Mouse (Mus musculus): ENCODE data around the gene Fmnl3. TPM values are rescaled to one million over a fixed set of nuclear protein-coding genes. Genes with fewer than 3 reads are reported as not detected.

Gene Fmnl3
- total RNA-seq, 2 experiments from 2014 or later, result 0.61 to 0.70 TPM

DNA sequence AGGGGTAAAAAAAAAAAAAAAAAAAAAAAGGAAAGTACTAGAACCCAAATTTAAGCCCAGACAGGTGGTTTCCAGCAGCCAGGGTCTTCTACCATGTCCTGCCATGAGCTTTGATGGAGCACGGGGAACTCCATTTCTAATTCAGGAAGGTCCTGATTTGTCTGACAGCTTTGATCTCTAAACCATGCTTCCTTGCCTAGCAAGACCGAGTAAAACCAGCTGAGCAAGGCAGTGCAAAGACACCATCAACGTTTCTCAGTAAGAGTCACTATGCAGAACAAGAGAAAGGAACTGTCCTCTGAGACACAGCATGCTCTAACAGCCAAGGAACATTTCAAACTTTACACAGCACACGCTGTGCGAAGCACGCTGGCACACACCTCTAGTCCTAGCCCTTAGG lies 18.7 kb downstream of the Fmnl3 start:
- ATAC-seq (replicated peaks; ENCODE audit: low FRiP score, low TSS enrichment, poor library complexity, severe bottlenecking), result no peak

DNA sequence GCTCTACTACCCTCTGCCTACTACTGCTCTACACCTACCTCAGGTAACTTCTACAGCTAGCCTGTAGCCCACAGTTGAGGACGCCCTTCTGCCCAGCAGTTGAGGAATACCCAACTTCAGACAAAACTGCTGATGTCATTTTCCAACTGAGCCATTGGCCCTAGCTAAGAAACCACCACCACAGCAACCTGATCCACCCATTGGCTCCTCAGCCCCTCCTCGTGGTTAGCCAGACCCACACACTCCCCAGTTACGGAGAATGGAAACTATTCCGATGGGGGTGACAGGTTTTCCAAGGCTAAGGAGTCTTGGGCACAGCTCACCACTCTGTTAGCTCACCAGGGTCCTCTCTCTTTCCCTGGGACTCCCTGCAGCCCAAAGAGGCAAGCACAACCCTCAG lies 25.3 kb downstream of the Fmnl3 start:
- ATAC-seq (replicated peaks; ENCODE audit: low FRiP score, low TSS enrichment, poor library complexity, severe bottlenecking), result no peak

DNA sequence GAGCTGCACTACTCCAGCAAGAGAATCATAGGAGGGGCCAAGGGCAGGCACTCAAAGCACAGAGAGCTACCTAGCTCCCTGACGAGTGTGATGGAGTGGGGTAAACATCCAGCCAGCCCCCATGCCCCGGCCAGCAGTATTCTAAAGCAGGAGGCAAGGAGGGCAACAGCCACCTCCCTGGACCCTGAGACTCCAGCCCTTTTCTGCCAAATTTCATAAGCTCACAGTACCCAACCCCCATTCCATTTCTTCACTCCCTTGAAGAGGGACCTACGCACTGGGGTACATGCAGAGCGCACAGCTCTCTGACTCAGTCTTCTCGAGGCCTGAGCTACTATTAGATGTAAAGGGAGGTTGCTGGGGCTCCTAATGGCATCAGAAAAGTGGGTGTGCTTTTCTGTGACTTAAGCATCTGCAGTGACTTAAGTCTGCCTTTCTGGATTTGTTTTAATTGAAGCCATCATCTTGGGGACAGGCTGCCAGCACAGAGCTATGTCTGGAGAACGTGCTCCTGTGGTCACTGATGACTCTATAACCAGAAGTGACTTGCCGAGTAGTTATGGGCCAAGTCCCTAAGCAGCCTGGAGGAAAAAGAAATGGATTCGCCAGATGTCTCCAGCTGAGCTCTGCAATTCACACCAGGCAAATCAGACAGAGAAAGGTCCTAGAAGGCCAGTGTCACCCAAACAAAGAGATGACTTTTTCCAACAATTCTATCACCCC lies 26.0 kb downstream of the Fmnl3 start:
- ATAC-seq (replicated peaks; ENCODE audit: low FRiP score, low TSS enrichment, poor library complexity, severe bottlenecking), result no peak

DNA sequence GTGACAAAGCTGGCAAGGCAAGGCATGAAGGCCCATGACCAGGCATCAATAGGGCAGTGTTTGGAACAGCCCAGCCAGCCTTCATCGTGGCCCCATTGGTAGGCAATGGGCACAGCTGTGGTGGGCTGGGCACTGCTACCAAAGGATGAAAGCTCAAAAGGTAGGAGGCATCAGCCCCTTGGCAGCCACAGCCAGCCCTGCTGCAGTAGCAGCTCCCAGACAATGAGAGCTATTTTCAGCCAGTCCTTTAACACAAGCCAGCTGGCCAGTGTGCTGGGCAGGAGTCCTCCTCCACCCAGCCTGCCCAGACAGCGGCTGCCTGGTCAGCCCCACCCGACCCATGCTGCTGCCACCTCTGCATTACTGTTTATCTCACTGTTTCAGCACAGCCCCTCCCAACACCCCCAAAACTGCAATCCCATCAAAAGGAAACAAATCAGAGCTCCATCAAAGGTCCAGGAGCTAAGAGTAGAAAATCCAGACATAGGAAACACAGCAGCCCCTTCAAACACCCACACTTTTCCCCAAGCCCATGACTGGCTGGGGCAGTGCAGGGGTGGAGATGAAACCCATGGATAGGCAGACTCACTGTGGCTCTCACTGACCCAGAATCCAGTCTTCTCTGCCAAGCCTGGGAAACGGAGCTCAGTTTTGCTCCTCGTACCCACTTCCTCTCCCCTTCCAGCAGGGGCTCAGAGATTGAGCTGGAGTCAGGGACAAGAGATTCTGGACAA lies 26.7 kb downstream of the Fmnl3 start:
- ATAC-seq (replicated peaks; ENCODE audit: low FRiP score, low TSS enrichment, poor library complexity, severe bottlenecking), result no peak

DNA sequence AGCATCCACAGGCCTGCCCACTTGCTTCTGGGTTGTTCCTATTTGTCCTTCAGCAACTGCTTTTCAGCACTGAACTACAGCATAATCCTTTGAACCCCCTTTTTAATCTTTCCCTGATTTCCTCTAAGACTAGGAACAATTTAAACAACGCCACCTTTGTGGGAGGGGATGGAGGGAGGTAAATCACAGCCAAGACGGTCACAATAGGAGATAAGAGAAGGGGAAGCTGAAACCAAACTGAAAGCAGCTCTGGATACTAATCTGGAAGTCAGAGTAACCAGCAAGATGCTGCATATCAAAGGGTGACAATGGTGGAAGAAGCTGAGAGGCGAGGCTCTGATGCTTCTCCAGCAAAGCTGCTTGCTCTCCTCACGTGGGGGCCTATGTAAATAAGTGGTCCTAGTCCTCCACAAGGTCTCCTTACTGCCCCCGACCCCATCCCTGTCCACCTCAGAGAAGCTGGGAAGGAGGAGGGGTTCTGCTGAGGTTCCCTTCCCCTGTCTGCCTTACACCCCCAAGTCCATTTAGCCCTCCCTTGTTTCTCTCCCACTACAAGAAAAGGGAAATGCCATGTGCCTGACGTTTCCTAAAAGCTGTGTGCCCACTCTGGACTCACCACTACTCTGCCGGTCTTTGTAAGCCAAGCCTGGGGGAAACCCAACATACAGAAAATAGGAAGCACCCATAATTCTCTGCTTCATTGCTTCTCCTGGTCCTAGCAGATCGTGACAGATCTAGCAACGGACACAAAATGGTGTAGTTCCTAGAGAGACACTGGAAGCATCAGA lies 27.9 kb downstream of the Fmnl3 start:
- no peak for ATAC-seq (replicated peaks; ENCODE audit: low FRiP score, low TSS enrichment, poor library complexity, severe bottlenecking)

DNA sequence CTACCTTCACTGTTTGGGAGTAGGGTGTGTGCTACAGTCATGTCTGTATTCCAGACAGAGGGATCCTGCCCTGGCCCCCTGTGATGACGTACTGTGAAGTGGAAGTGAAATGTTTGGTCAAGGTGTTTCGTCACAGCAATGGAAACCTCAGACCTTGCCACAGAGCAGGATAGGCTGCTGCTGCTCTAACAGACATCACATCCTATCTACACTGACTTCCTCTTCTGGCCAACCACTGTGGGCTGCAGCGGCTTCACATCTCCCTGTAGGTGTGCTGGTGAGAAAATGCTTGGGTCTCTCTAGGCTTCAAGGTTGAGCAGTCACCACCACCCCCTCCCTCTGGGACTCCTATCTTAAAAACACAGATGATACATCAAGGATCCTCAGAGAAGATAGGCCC lies 29.2 kb downstream of the Fmnl3 start:
- ATAC-seq (replicated peaks; ENCODE audit: low FRiP score, low TSS enrichment, poor library complexity, severe bottlenecking), result peak; percentile 56; the same call in 1 of the 2 replicates

DNA sequence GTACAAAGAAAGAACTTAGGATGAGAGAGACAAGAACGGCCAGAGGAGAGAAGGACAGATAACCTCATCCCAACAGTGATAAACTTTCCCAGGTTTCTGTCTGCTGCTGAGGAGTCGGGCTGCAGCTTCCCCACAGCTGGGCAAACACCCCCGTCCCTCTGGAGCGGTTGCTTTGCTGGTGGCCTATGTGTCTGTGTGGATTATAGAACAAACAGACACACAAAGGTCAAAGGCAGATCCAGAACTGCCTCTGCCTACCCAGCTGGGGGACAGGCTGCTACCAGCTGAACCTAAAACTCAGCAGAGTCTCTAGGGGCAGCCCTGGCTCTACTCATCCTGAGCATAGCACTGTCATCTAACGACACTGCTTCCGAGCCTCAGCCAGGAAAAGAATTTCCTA lies 30.6 kb downstream of the Fmnl3 start:
- no peak for ATAC-seq (replicated peaks; ENCODE audit: low FRiP score, low TSS enrichment, poor library complexity, severe bottlenecking)

DNA sequence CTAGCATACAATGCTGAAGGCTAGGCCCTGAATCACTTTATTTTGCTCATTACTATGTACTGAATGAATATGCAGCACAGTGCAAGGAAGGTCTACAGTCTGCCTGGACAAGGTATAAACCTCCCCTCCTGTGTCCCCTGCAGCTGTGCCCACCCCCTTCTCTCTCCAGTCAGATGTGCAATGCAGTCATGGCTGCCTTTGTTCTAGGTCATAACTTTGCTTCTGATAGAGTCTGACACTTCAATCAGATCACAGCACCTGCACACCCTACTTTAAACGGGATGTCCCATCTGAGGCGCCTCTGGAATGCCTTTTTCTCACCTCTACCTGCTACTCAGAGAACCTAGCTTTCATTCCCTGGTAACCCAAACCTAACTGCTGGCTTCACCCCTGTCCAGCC lies 31.4 kb downstream of the Fmnl3 start:
- ATAC-seq (replicated peaks; ENCODE audit: low FRiP score, low TSS enrichment, poor library complexity, severe bottlenecking), result no peak

DNA sequence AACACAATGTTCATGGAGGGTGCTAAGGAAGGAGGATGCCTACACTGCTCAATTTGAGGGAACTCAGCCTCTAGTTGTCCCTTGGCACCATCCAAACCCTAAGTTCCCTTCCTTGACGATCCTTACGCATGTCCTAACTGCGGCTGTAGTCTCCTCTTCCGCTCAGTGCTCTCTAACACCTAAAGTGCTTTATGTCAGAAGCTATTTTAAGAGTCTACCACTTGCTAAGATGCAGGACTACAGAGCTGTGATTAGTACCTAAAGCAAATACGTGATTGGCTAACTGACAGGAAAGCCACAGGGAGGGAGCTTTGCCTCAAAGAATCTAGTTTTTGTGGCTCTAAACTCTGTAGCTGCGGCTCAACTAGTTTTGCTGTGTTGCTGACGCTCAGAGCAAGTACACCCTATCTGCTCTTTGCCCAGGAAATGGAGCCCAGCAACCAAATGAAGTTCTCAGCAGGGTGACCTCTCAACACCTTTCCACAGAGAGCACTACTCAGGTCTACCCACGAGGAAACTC lies 34.4 kb downstream of the Fmnl3 start:
- no peak for ATAC-seq (replicated peaks; ENCODE audit: low FRiP score, low TSS enrichment, poor library complexity, severe bottlenecking)

DNA sequence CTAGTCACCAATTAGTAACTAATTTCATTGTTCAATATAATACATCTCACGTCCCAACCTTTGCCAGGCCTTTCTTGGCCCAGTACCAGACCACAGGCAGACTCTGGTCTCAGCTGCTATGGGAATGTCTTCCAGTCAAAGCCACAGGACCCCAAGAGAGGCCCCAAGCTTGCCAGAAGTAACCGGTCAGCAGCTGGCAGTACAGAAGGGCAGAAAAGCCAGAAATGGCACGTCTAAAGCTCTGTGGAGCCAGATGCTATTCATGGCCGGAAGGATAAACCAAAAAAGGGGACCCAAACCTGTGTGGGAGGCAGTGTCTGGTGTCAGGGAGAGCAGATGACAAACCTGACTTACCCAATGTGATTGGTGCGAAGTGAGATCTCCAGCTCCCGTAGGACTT lies 35.8 kb downstream of the Fmnl3 start:
- ATAC-seq (replicated peaks; ENCODE audit: low FRiP score, low TSS enrichment, poor library complexity, severe bottlenecking), result no peak

DNA sequence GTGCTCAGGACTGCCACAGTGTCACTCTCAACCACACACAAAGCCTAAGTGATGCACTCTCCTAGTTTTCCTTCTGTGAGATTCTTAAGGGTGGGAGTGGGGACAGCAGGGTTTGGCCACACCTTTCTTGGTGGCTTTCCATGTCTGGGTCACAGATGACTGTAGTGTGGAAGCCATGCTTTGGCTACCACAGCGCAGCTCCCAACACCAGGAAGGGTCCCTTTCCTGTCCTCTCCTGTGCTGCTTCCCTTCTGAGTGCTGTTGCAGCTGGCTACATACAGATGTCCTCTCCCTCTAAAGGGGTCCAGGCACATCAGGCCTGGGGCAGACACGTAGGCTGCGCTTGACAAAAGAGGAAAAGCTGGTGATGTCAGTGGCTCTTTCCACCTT lies 36.6 kb downstream of the Fmnl3 start:
- ATAC-seq (replicated peaks; ENCODE audit: low FRiP score, low TSS enrichment, poor library complexity, severe bottlenecking), result no peak

DNA sequence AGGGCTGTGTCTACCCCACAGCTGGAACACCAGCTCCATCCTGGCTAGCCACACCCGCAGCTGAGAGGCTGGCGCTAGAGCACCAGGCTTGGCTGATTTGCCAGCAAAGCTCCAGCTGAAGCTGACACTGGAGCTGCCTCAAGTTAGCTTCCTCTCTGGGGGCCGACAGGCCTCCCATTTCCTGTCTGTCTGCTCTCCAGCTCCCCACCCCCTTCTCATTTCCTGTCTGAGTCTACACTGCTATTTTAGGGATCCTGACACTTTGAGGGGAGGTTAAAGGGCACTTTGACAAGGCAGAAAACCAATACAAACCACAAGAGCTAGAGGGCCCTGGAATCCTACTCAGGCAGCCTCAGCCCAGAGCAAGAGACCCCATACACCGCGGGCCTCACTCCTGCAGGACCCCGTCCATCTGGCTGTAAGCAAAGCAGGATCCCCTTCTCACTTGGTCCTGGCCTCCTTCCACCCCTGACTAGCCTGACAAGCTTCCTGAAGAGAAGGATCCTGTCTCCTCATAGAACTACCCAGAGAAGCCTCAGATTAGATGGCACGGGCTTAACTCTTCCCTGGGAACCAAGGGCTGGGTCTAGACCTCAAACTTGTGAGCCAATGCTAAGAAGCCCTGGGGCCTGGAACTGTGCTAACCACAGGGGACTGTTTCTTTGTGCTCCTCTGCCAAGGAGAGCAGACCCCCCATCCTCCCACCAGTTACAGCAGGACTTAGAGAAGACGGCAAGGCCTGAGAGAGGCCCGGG lies 37.2 kb downstream of the Fmnl3 start:
- peak; percentile 52 for ATAC-seq (replicated peaks; ENCODE audit: low FRiP score, low TSS enrichment, poor library complexity, severe bottlenecking)

DNA sequence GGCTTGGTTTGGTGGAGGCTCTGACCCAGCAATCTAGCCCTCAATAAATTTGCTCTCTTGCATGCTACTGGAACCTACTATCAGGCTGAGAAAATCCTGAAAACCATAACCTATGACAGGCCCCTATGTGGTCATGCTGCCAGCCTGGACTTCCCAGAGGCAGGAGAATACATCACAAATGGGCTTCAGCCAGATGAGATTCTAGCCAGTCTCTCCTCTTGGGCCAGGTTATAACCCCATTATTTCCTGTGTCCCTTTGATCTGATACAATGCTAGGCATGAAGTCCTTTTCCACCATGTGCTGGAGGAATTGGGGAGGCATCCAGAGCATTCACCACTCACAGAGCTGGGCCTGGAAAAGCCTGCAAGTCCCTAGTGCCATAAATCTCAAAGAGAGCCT lies 38.2 kb downstream of the Fmnl3 start:
- no peak for ATAC-seq (replicated peaks; ENCODE audit: low FRiP score, low TSS enrichment, poor library complexity, severe bottlenecking)

DNA sequence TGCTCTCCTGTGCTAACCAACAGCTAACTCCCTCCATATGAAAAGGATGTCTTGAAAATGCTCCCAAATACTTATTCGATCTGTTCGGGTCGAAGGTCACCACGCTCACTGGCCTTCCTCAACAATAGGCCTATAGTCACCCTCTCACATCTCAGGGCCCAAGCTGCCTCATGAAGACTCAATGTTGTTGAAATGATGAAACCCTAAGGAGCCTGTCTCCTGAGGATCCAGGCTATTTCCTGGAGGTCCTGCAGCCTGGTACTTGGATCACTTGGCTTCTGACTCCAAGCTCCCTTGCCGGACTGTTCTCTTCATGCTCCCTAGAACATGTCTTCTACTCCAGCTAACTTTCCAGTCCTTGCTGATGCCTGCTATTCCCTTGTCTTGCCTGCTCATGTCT lies 38.9 kb downstream of the Fmnl3 start:
- no peak for ATAC-seq (replicated peaks; ENCODE audit: low FRiP score, low TSS enrichment, poor library complexity, severe bottlenecking)

DNA sequence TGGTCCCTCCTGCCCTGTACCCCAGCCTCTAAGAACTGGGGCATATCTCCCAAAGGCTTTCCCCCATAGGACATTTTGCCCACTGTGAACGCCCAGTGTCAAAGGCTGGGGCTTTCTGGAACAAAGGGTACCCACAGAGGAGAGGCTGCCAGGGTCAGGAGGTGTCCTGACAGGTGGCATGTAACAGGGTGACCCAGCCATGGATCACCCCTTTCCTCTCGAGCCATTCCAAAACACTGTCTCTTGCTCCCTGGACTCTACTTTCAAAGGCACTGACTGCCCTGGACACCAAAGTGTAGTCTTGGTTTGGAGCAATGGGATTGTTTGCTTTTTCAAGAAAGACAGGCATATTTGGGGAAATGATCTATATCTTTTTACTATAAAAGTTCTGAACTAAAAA lies 40.0 kb downstream of the Fmnl3 start:
- no peak for ATAC-seq (replicated peaks; ENCODE audit: low FRiP score, low TSS enrichment, poor library complexity, severe bottlenecking)

DNA sequence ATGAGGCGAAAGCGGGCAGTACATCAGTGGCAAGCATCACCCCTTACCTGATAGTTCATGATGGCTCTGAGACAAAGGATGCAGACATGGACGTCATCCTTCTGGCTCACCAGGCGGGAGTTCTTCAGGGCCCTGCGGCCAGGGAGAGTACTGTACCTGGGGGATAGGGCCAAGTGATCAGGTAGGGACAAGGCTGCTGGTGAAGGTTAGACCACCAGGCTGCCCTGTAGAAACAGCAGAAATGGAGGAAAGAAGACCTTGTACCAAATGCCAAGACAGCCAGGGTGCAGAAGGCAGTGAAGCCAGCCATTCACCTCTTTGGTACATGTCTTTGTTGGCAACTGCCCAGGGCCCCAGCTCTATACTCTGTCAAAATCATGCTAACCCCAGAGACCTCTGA lies 42.3 kb downstream of the Fmnl3 start:
- no peak for ATAC-seq (replicated peaks; ENCODE audit: low FRiP score, low TSS enrichment, poor library complexity, severe bottlenecking)

DNA sequence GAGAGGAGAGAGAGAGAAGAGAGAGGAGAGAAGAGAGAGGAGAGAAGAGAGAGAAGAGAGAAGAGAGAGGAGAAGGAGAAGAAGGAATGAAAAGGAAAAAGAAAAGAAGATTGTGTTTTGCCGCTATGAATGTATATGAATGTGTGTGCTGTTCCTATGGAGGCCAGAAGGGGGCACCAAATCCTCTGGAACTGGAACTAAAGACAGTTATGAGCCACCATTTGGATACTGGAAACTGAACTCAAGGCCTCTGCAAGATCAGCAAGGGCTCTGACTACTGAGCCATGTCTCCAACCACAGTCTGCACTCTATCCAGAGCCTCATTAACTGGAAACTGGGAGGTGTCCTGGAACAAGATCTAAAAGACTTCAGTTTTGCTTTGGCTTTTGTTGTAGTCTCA lies 43.3 kb downstream of the Fmnl3 start:
- ATAC-seq (replicated peaks; ENCODE audit: low FRiP score, low TSS enrichment, poor library complexity, severe bottlenecking), result 0 out of 2 replicates have a peak, but pooled peaks have one; percentile 42

DNA sequence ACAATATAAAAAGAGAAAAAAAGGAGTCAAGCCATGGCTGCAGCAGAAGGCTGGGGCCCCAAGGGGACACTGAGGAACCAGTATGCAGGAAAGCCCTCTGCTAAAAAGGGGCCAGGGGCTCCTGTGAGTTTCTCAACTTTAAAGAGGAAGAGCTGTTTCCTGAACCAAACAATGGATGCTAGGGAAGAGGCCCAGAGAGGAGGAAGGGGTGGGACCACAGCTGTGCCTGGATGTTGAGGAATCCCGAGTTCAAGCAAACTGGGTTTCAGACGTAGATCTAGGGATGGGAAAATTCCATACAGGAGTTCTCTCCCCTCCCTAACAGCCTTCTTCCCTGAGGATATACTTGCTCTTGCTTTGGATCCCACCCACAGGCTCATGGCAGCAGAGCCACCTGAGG lies 43.9 kb downstream of the Fmnl3 start:
- no peak for ATAC-seq (replicated peaks; ENCODE audit: low FRiP score, low TSS enrichment, poor library complexity, severe bottlenecking)

DNA sequence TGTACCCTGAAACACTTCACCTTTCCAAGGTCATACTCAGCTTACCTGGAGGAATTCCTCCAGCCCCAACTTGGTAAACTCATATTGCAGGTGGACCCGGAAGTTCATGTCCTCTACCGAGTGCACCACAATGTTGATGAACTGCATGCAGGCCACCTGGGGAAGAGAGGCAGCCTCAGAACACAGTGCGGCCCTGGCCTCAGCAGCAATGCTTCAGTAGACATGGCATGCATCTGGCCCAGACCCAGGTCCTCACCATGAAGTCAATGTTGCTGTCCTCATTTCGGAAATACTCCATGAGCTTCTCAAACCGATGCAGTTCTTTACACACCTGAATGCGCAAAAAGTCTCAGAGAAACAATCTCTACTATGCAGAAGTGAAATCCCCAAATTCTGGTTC lies 44.7 kb downstream of the Fmnl3 start:
- ATAC-seq (replicated peaks; ENCODE audit: low FRiP score, low TSS enrichment, poor library complexity, severe bottlenecking), result no peak

DNA sequence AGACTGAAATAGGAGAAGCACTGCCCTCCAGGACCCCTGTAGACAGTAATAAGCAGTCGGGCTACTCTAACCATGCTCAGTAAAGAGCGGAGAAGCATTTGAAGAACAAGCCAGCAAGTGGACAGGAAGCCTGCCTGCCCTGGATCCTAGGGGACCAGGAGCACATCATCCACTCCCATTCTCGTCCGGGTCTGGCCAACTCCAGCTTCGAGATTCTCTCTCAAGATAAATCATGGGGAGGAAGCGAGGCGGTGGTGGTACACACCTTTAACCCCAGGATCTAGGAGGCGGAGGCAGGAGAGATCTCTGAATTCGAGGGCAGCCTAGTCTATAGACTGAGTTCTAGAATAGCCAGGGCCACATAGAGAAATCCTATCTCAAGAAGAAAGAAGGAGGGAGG lies 46.1 kb downstream of the Fmnl3 start:
- no peak for ATAC-seq (replicated peaks; ENCODE audit: low FRiP score, low TSS enrichment, poor library complexity, severe bottlenecking)

Measured in megakaryocyte-erythroid progenitor cell, adult 5-6 weeks (primary cell).